Mouse (Mus musculus): ENCODE data around the gene Ap1ar. TPM values are rescaled to one million over a fixed set of nuclear protein-coding genes. Genes with fewer than 3 reads are reported as not detected.
A peak's percentile ranks its signal among the peaks of the same experiment; 100 is the strongest.

Ap1ar gene
- total RNA-seq, 2 experiments from 2014 or later, result 56.3 to 69.6 TPM

- ATAC-seq (replicated peaks; ENCODE audit: poor library complexity), result no peak
Observed at GRCm38 (mm10) chr3:127843324-127843940, 6.1 kb upstream of the Ap1ar start.

DNA sequence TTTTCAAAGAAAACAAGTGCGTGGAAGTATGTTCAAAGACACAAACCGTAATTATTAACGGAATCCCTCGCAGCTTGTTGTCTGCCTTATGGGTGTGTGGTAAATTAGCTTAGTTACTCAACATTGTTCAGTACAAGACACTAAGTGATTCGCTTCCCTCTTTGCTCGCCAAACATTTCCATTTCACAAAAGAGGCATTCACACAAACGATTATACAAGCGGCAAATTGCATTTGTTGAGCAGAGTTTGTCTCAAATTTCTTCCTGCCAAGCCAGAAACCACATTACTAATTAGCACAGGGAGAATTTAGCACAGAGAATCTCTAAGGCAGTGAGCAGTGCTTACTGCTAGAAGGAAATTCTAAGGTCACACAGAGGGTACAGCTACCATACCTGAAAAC, 4.6 kb upstream of the Ap1ar start:
- no peak for ATAC-seq (replicated peaks; ENCODE audit: poor library complexity)

GRCm38 (mm10) chr3:127837972-127838644, 785 bp upstream of the Ap1ar start:
- no peak for ATAC-seq (replicated peaks; ENCODE audit: poor library complexity)

- ATAC-seq (replicated peaks; ENCODE audit: poor library complexity), result no peak; the same call in 1 of the 2 replicates
Observed at GRCm38 (mm10) chr3:127836798-127837153, 547 bp downstream of the Ap1ar start.

DNA sequence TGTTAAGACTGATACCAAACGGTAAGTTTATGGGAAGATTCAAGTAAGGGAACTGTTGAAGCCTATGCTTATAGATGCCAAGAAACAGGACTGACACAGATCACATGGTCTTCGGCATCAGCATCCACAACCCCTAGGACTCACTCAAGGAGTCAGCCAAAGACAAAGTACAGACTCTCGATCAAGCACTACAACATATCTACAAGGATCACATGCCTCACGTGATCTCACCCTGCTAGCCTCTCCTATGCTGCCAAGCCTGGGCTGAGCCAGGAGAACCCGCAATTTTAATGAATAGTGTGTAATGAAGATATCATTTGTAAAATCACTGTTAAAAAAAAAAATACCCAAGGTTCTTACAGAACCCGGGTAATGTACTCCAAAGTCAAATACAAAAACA, 1.7 kb downstream of the Ap1ar start:
- peak; percentile 13; the same call in 1 of the 2 replicates for ATAC-seq (replicated peaks; ENCODE audit: poor library complexity)

DNA sequence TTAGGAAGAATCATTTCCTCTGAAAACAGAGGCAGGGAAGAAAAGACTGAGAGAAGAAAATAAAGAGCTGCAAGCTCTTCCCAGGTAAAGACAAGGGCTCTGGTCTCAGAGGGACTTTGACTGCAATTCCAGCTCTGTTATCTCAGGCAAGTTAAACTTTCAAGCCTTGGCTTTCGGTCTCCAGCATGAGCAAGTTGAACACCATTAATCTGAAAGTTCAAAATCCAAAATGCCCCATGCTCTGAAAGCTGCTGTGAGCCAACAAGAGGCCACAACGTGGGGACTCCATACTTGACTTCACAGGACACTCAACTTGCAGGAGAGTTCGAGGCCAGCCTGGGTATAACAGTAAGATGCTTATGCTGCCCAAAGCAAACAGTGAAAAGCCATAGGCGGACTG, 3.3 kb downstream of the Ap1ar start:
- ATAC-seq (replicated peaks; ENCODE audit: poor library complexity), result no peak

DNA sequence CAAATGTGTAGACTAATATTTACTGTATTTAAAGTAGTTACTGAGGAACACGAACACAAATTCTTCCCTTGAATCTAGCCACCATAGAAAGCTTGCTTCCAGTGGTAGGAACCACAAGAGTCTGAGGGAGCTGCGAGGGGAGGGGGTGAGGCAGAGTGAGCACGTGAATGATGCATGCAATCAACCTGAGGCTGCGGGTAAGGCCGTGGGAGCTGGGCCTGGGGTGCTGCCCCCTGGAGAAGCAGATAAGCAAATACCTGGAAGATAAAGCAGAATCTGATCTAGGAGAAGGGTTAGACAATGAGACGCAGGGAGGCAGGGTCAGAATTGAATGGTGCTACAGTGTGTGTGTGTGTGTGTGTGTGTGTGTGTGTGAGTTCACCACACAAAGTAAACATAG, 6.2 kb downstream of the Ap1ar start:
- ATAC-seq (replicated peaks; ENCODE audit: poor library complexity), result peak; percentile 76

DNA sequence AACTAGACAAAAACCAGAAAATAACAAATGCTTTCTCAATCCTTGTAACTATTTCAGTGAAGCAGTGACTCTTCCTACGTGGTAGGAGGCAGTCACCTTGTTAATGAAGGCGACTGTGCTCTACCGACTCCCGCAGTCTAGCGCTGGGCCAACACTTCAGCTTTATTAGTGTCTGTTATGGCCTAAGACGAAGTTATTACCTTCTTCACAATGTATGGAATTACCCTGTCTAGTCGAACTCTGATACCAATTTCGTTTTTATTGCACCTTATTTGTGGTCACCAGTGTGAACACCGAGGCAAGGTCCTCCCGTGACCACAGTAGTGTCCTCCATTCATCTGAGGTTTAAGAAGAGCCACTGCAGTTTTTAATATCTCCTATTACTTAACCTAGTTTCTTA, 7.1 kb downstream of the Ap1ar start:
- no peak for ATAC-seq (replicated peaks; ENCODE audit: poor library complexity)

- ATAC-seq (replicated peaks; ENCODE audit: poor library complexity), result no peak
Observed at GRCm38 (mm10) chr3:127827123-127827522, 10.2 kb downstream of the Ap1ar start.

DNA sequence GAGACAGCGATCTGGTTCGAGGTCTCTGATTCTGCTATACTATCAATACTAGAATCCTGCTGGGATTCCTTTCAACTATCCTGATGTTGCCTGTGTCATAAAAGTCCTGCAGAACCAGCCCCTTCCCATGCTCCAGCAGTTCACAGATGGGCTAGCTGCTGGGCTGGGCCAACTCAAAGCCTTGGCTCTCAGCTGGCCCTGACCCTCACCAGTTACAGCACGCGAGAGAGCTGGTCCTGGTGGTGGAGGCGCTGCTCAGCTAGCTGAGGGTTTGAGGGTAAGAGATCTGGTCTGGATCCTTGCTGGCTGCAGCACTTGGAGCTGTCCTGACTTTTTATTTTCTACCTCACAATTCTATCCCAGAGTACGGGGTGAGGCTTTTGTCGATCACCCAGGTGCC, 10.8 kb downstream of the Ap1ar start:
- no peak for ATAC-seq (replicated peaks; ENCODE audit: poor library complexity)

GRCm38 (mm10) chr3:127823886-127824863, 13.1 kb downstream of the Ap1ar start:
- peak; percentile 52 for ATAC-seq (replicated peaks; ENCODE audit: poor library complexity)

DNA sequence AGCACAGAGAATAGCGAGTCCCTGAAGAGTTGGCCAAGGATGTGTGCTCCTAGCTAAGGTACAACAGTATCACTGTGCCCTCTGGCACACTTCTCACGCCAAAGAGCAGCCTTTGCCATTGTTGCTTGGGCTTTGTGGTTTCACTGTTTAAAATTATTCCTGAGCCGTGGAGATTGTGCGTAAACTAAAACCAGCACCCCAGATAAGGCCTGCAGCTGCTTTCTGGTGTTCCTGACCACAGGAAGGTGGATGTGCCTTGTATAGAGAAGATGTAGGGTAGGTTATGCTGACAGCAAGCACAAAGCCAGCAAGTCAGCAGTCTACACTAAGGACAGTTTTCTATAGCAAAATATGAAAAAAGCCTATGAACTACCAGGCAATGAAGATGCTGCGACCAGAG, 16.1 kb downstream of the Ap1ar start:
- peak; percentile 69 for ATAC-seq (replicated peaks; ENCODE audit: poor library complexity)

GRCm38 (mm10) chr3:127820400-127820799, 16.9 kb downstream of the Ap1ar start:
- no peak for ATAC-seq (replicated peaks; ENCODE audit: poor library complexity)

- peak; percentile 8; the same call in 1 of the 2 replicates for ATAC-seq (replicated peaks; ENCODE audit: poor library complexity)
Observed at GRCm38 (mm10) chr3:127818694-127819663, 18.3 kb downstream of the Ap1ar start.

- no peak for ATAC-seq (replicated peaks; ENCODE audit: poor library complexity)
Observed at GRCm38 (mm10) chr3:127817120-127817683, 20.1 kb downstream of the Ap1ar start.

- ATAC-seq (replicated peaks; ENCODE audit: poor library complexity), result no peak
Observed at GRCm38 (mm10) chr3:127809103-127809502, 28.2 kb downstream of the Ap1ar start.

GRCm38 (mm10) chr3:127807846-127808245, 29.5 kb downstream of the Ap1ar start:
- no peak for ATAC-seq (replicated peaks; ENCODE audit: poor library complexity)

GRCm38 (mm10) chr3:127805991-127806390, 31.3 kb downstream of the Ap1ar start:
- ATAC-seq (replicated peaks; ENCODE audit: poor library complexity), result no peak

GRCm38 (mm10) chr3:127805071-127805470, 32.3 kb downstream of the Ap1ar start:
- no peak for ATAC-seq (replicated peaks; ENCODE audit: poor library complexity)

DNA sequence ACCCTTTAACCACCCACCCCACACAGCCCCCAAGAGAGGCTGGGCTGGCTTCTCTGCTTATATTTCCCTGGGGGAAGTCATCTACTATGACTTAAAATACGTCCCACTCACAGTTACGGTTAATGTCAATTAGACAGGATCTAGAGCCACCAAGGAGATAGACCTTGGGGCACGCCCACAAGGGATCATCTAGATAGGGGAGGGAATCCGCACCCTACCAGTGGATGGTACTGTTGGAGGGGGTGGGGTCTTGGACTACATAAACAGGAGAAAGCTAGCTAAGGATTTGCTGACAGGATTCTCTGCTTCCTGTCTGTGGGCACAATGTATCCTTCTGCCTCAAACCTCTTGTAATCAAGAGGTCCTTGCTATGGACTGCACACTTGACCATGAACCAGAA, 32.9 kb downstream of the Ap1ar start:
- ATAC-seq (replicated peaks; ENCODE audit: poor library complexity), result peak; percentile 63
